Mouse (Mus musculus): ENCODE data around the gene Paqr8. TPM values are rescaled to one million over a fixed set of nuclear protein-coding genes. Genes with fewer than 3 reads are reported as not detected.
"Not testable (repeated sequence)": the region's sequence is repeated elsewhere in the genome, so short reads cannot be mapped to it uniquely, and the experiment has no call there.

Gene Paqr8
- polyA plus RNA-seq, 1 experiment from 2014 or later, result 6.1 TPM

GRCm38 (mm10) chr1:20921081-20921528 lies 30.7 kb downstream of the Paqr8 start:
- Histone ChIP-seq H3K36me3 (ENCODE audit: control insufficient read depth, insufficient read depth, low read length) (no peaks in the 10 kb centered on the region), H3K27ac (ENCODE audit: low read length) (no peak overlapping the region), H3K27me3 (replicated peaks; ENCODE audit: control insufficient read depth, insufficient read depth, low read length) (no peaks in the 10 kb centered on the region), H3K4me2 (ENCODE audit: low read depth, low read length) (no peak overlapping the region), H3K9me3 (ENCODE audit: control insufficient read depth, low read length) (no peaks in the 10 kb centered on the region), H3K9ac (ENCODE audit: low read depth, low read length) (no peak overlapping the region), H3K4me3 (ENCODE audit: low read length) (no peak overlapping the region), H3K4me1 (ENCODE audit: control insufficient read depth, insufficient read depth, low read length) (peaks cover 5% of the 10 kb centered on the region)
- WGBS, result 87% methylated on average over 10 of the region's 10 CpGs
- ATAC-seq, result no peak

GRCm38 (mm10) chr1:20922612-20923399 lies 32.4 kb downstream of the Paqr8 start:
- Histone ChIP-seq H3K4me3 (ENCODE audit: low read length) (no peak overlapping the region), H3K27me3 (replicated peaks; ENCODE audit: control insufficient read depth, insufficient read depth, low read length) (no peaks in the 10 kb centered on the region), H3K9me3 (ENCODE audit: control insufficient read depth, low read length) (no peaks in the 10 kb centered on the region), H3K9ac (ENCODE audit: low read depth, low read length) (no peak overlapping the region), H3K27ac (ENCODE audit: low read length) (0 out of 2 replicates have a peak overlapping the region, but pooled peaks have one; percentile 36), H3K4me2 (ENCODE audit: low read depth, low read length) (0 out of 2 replicates have a peak overlapping the region, but pooled peaks have one; percentile 6), H3K36me3 (ENCODE audit: control insufficient read depth, insufficient read depth, low read length) (no peaks in the 10 kb centered on the region), H3K4me1 (ENCODE audit: control insufficient read depth, insufficient read depth, low read length) (peaks cover 5% of the 10 kb centered on the region)
- peak; percentile 50; the same call in 1 of the 2 replicates for ATAC-seq
- WGBS, result 38% methylated on average over 11 of the region's 11 CpGs

- H3K27me3 ChIP-seq (replicated peaks; ENCODE audit: control insufficient read depth, insufficient read depth, low read length); H3K36me3 ChIP-seq (ENCODE audit: control insufficient read depth, insufficient read depth, low read length); H3K4me3 ChIP-seq (ENCODE audit: low read length); H3K9me3 ChIP-seq (ENCODE audit: control insufficient read depth, low read length); ATAC-seq; H3K4me2 ChIP-seq (ENCODE audit: low read depth, low read length); H3K9ac ChIP-seq (ENCODE audit: low read depth, low read length); H3K4me1 ChIP-seq (ENCODE audit: control insufficient read depth, insufficient read depth, low read length); H3K27ac ChIP-seq (ENCODE audit: low read length): not testable (repeated sequence)
- WGBS, result 71% methylated on average over 7 of the region's 7 CpGs
Observed at GRCm38 (mm10) chr1:20925324-20925723, 34.9 kb downstream of the Paqr8 start.

- Histone ChIP-seq H3K4me1 (ENCODE audit: control insufficient read depth, insufficient read depth, low read length) (peaks cover 5% of the 10 kb centered on the region), H3K4me3 (ENCODE audit: low read length) (no peak overlapping the region), H3K9me3 (ENCODE audit: control insufficient read depth, low read length) (no peaks in the 10 kb centered on the region), H3K27ac (ENCODE audit: low read length) (no peak overlapping the region), H3K36me3 (ENCODE audit: control insufficient read depth, insufficient read depth, low read length) (no peaks in the 10 kb centered on the region), H3K4me2 (ENCODE audit: low read depth, low read length) (no peak overlapping the region), H3K9ac (ENCODE audit: low read depth, low read length) (no peak overlapping the region), H3K27me3 (replicated peaks; ENCODE audit: control insufficient read depth, insufficient read depth, low read length) (no peaks in the 10 kb centered on the region)
- 88% methylated on average over 4 of the region's 4 CpGs for WGBS
- no peak for ATAC-seq
Observed at GRCm38 (mm10) chr1:20925926-20926325, 35.5 kb downstream of the Paqr8 start.

GRCm38 (mm10) chr1:20926376-20926775 lies 36.0 kb downstream of the Paqr8 start:
- H3K4me2 ChIP-seq (ENCODE audit: low read depth, low read length), result no peak overlapping the region
- no peaks in the 10 kb centered on the region for H3K9me3 ChIP-seq (ENCODE audit: control insufficient read depth, low read length)
- no peaks in the 10 kb centered on the region for H3K27me3 ChIP-seq (replicated peaks; ENCODE audit: control insufficient read depth, insufficient read depth, low read length)
- H3K4me3 ChIP-seq (ENCODE audit: low read length), result no peak overlapping the region
- no peak overlapping the region for H3K27ac ChIP-seq (ENCODE audit: low read length)
- ATAC-seq, result no peak
- H3K9ac ChIP-seq (ENCODE audit: low read depth, low read length), result no peak overlapping the region
- H3K36me3 ChIP-seq (ENCODE audit: control insufficient read depth, insufficient read depth, low read length), result no peaks in the 10 kb centered on the region
- H3K4me1 ChIP-seq (ENCODE audit: control insufficient read depth, insufficient read depth, low read length), result peaks cover 5% of the 10 kb centered on the region
- 80% methylated on average over 3 of the region's 4 CpGs for WGBS

- Histone ChIP-seq H3K9me3 (ENCODE audit: control insufficient read depth, low read length) (no peaks in the 10 kb centered on the region), H3K9ac (ENCODE audit: low read depth, low read length) (no peak overlapping the region), H3K36me3 (ENCODE audit: control insufficient read depth, insufficient read depth, low read length) (no peaks in the 10 kb centered on the region), H3K4me3 (ENCODE audit: low read length) (no peak overlapping the region), H3K27me3 (replicated peaks; ENCODE audit: control insufficient read depth, insufficient read depth, low read length) (no peaks in the 10 kb centered on the region), H3K4me1 (ENCODE audit: control insufficient read depth, insufficient read depth, low read length) (no peaks in the 10 kb centered on the region), H3K4me2 (ENCODE audit: low read depth, low read length) (no peak overlapping the region), H3K27ac (ENCODE audit: low read length) (no peak overlapping the region)
- no peak for ATAC-seq
- WGBS, result 76% methylated on average over 4 of the region's 4 CpGs
Observed at GRCm38 (mm10) chr1:20928487-20928886, 38.1 kb downstream of the Paqr8 start.

GRCm38 (mm10) chr1:20933457-20933856 lies 43.1 kb downstream of the Paqr8 start:
- 21% methylated on average over 7 of the region's 7 CpGs for WGBS
- ATAC-seq, result peak; percentile 72; the same call in 1 of the 2 replicates
- H3K9me3 ChIP-seq (ENCODE audit: control insufficient read depth, low read length), result no peaks in the 10 kb centered on the region
- no peaks in the 10 kb centered on the region for H3K27me3 ChIP-seq (replicated peaks; ENCODE audit: control insufficient read depth, insufficient read depth, low read length)
- no peaks in the 10 kb centered on the region for H3K4me1 ChIP-seq (ENCODE audit: control insufficient read depth, insufficient read depth, low read length)
- peaks cover 10% of the 10 kb centered on the region; the same call in 1 of the 2 replicates for H3K36me3 ChIP-seq (ENCODE audit: control insufficient read depth, insufficient read depth, low read length)
- H3K9ac ChIP-seq (ENCODE audit: low read depth, low read length), result no peak overlapping the region
- H3K4me2 ChIP-seq (ENCODE audit: low read depth, low read length), result no peak overlapping the region
- H3K4me3 ChIP-seq (ENCODE audit: low read length), result no peak overlapping the region
- no peak overlapping the region for H3K27ac ChIP-seq (ENCODE audit: low read length)

GRCm38 (mm10) chr1:20935106-20935505 lies 44.7 kb downstream of the Paqr8 start:
- WGBS, result 83% methylated on average over 22 of the region's 22 CpGs
- ATAC-seq, result no peak

GRCm38 (mm10) chr1:20939046-20939445 lies 48.6 kb downstream of the Paqr8 start:
- Histone ChIP-seq H3K4me2 (ENCODE audit: low read depth, low read length) (no peak overlapping the region), H3K9me3 (ENCODE audit: control insufficient read depth, low read length) (no peaks in the 10 kb centered on the region), H3K4me3 (ENCODE audit: low read length) (no peak overlapping the region), H3K36me3 (ENCODE audit: control insufficient read depth, insufficient read depth, low read length) (peaks cover 10% of the 10 kb centered on the region; the same call in 1 of the 2 replicates), H3K9ac (ENCODE audit: low read depth, low read length) (no peak overlapping the region), H3K27me3 (replicated peaks; ENCODE audit: control insufficient read depth, insufficient read depth, low read length) (no peaks in the 10 kb centered on the region), H3K4me1 (ENCODE audit: control insufficient read depth, insufficient read depth, low read length) (no peaks in the 10 kb centered on the region), H3K27ac (ENCODE audit: low read length) (no peak overlapping the region)
- peak; percentile 59; the same call in 1 of the 2 replicates for ATAC-seq
- 30% methylated on average over 3 of the region's 3 CpGs for WGBS

More at GRCm38 (mm10) chr1:20935106-20935505, 44.7 kb downstream of the Paqr8 start:
- Histone ChIP-seq H3K4me1 (ENCODE audit: control insufficient read depth, insufficient read depth, low read length) (no peaks in the 10 kb centered on the region), H3K36me3 (ENCODE audit: control insufficient read depth, insufficient read depth, low read length) (peaks cover 10% of the 10 kb centered on the region; the same call in 1 of the 2 replicates), H3K27me3 (replicated peaks; ENCODE audit: control insufficient read depth, insufficient read depth, low read length) (no peaks in the 10 kb centered on the region), H3K27ac (ENCODE audit: low read length) (no peak overlapping the region), H3K9me3 (ENCODE audit: control insufficient read depth, low read length) (no peaks in the 10 kb centered on the region), H3K9ac (ENCODE audit: low read depth, low read length) (no peak overlapping the region), H3K4me3 (ENCODE audit: low read length) (no peak overlapping the region), H3K4me2 (ENCODE audit: low read depth, low read length) (no peak overlapping the region)
